Mouse (Mus musculus) intestine, embryonic 16.5 days (tissue): ENCODE results near the gene Plxnc1. TPM values are rescaled to one million over a fixed set of nuclear protein-coding genes. Genes with fewer than 3 reads are reported as not detected.

Experiments
- ATAC-seq: fragments of 200-750 bp; cut with Nextera tagmentation; 2 replicates; pipeline ENCODE4 v1.8.0; 2017; ENCODE audit warnings: moderate TSS enrichment, moderate library complexity
- H3K27ac ChIP-seq: fragments of 300-500 bp; sonication (generic); 2 replicates; pipeline ENCODE4 v1.5.1; 2014; ENCODE audit warnings: mild to moderate bottlenecking, low read length
- H3K27me3 ChIP-seq: fragments of 300-500 bp; sonication (generic); replicated peaks from 2 replicates; pipeline ENCODE4 v1.6.1; 2014; ENCODE audit warnings: low read length, control low read depth, mixed read lengths; ENCODE audit not compliant: control insufficient read depth, insufficient read depth
- H3K36me3 ChIP-seq: fragments of 300-500 bp; sonication (generic); 2 replicates; pipeline ENCODE4 v1.6.1; 2014; ENCODE audit warnings: low read length, control low read depth; ENCODE audit not compliant: control insufficient read depth, insufficient read depth
- H3K4me1 ChIP-seq: fragments of 300-500 bp; sonication (generic); 2 replicates; pipeline ENCODE4 v1.6.1; 2014; ENCODE audit warnings: low read length, control low read depth, mixed read lengths; ENCODE audit not compliant: control insufficient read depth, insufficient read depth
- H3K4me2 ChIP-seq: fragments of 300-500 bp; sonication (generic); 2 replicates; pipeline ENCODE4 v1.6.1; 2014; ENCODE audit warnings: low read depth, low read length, control low read depth
- H3K4me3 ChIP-seq: fragments of 300-500 bp; sonication (generic); 2 replicates; pipeline ENCODE4 v1.5.1; 2014; ENCODE audit warnings: mild to moderate bottlenecking, low read length
- H3K9ac ChIP-seq: fragments of 300-500 bp; sonication (generic); 2 replicates; pipeline ENCODE4 v1.6.1; 2014; ENCODE audit warnings: low read depth, low read length
- H3K9me3 ChIP-seq: fragments of 300-500 bp; sonication (generic); 2 replicates; pipeline ENCODE4 v1.6.1; 2016; ENCODE audit warnings: low read length, control low read depth; ENCODE audit not compliant: control insufficient read depth
- WGBS: fragments of 180-500 bp; shearing (Covaris S2); extraction: QIAGEN DNeasy Blood & Tissue Kit; methylation state at CpG from one replicate; pipeline ENCODE4 v1.1.7; 2014; 5-methylcytosine and 5-hydroxymethylcytosine counted together
- polyA plus RNA-seq: library from polyadenylated mRNA; unstranded; fragments of >200 nt; fragmentation: Nextera tagmentation; extraction: Ambion mirVana; gene quantifications from 2 replicates; pipeline ENCODE4 v1.2.1, GENCODE M21; 2015

Gene Plxnc1
- polyA plus RNA-seq, 1 experiment from 2014 or later: 0.75 TPM

DNA sequence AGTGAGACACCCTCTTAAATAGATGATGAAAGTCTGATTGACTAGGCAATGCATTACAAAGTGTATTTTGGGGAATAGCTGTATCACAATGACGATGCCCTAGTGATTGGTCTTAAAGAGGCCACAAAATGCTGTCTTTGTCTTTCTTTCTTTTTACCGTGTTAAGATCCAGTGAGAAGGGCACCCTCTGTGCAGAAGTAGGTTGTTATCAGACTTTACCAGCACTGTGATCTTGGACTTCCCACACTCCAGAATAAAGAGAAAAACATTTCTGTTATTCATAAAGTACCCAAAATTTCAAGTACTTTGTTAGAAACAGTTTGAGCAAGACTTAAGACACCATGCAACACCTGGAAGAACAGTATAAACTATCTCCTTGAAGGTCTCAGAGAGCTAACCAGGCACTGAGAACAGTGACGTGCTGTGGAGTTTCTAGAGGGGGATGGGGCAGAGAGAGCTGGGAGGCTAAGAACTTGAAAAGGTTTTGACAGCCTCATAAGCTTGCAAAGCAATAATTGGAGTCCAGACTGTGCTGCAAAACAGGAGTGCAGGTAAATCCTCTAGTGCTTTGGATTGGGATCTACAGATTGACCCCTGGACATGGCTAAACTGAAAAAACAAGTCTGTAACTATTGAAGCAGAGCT is 163.9 kb downstream of the Plxnc1 start:
- H3K4me2 ChIP-seq: no peak overlapping the region
- 89% methylated on average over 3 of the region's 3 CpGs for WGBS
- no peaks in the 10 kb centered on the region for H3K27me3 ChIP-seq
- H3K9ac ChIP-seq: no peak overlapping the region
- ATAC-seq: no peak
- no peaks in the 10 kb centered on the region for H3K4me1 ChIP-seq
- no peak overlapping the region for H3K27ac ChIP-seq
- no peak overlapping the region for H3K4me3 ChIP-seq
- no peaks in the 10 kb centered on the region for H3K36me3 ChIP-seq
- H3K9me3 ChIP-seq: no peaks in the 10 kb centered on the region

DNA sequence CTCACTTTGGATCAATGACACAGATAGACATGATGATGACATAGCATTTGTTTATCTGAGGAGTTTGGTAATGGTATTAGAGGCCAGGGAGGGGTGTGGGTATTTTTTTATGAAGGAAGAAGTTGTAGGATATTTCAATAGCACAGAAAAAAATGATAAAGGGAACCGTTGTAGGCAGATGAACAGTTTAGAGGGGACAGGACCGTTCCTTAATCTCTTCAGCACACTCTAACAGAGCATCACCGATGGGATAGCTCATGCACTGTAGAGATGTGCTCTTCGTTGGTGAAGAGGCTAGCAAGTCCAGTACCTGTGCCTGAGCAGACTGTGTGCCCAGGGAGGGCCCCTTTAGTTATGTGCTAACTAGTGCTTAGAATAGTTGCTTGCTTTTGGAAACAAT is 165.3 kb downstream of the Plxnc1 start:
- no peak overlapping the region for H3K4me2 ChIP-seq
- 94% methylated on average over 4 of the region's 4 CpGs for WGBS
- no peak for ATAC-seq
- no peaks in the 10 kb centered on the region for H3K9me3 ChIP-seq
- H3K36me3 ChIP-seq: no peaks in the 10 kb centered on the region
- H3K4me1 ChIP-seq: no peaks in the 10 kb centered on the region
- no peak overlapping the region for H3K9ac ChIP-seq
- no peak overlapping the region for H3K4me3 ChIP-seq
- no peak overlapping the region for H3K27ac ChIP-seq
- H3K27me3 ChIP-seq: no peaks in the 10 kb centered on the region

DNA sequence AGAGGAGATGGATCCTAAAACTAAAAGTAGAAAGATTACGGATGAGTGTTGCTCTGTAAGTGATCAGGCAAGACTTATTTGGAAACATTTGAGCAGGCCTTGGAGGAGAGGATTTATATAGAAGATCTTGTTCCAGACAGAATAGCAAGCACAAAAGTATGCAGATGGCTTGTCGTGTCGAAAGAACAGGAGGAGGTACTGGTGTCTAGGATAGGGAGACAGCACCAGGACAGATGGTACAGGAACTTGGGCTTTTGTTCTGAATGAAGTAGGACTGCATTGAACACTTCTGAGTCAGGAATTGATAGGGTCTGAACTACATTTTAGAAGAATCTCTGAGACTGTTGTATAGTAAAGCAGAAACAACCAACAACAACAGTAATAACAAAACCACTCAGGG is 167.1 kb downstream of the Plxnc1 start:
- no peaks in the 10 kb centered on the region for H3K36me3 ChIP-seq
- H3K4me2 ChIP-seq: no peak overlapping the region
- H3K27ac ChIP-seq: no peak overlapping the region
- WGBS: 89% methylated on average over 3 of the region's 3 CpGs
- H3K9me3 ChIP-seq: no peaks in the 10 kb centered on the region
- no peaks in the 10 kb centered on the region for H3K4me1 ChIP-seq
- H3K9ac ChIP-seq: no peak overlapping the region
- H3K27me3 ChIP-seq: no peaks in the 10 kb centered on the region
- no peak for ATAC-seq
- no peak overlapping the region for H3K4me3 ChIP-seq

DNA sequence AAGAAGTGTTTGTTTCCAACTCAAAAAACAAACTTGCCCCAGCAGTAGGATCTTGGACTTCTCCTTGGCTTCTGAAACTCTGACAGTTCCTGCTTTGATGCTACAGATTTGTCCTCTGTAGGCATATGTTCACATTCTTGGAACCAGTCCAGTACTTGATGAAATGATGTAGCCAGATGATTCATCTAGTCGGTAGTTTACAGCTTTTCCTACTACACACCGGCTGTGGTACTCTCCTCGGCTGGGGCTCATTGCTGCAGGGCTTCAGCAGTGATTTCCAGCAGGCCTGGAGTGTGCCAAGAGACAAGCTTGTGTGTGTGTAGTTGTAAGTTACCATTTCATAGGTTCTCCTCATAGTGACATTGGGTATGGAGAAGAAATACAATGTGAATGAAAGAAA is 173.1 kb downstream of the Plxnc1 start:
- no peak for ATAC-seq
- H3K4me3 ChIP-seq: no peak overlapping the region
- no peak overlapping the region for H3K4me2 ChIP-seq
- H3K9ac ChIP-seq: no peak overlapping the region
- no peaks in the 10 kb centered on the region for H3K27me3 ChIP-seq
- H3K36me3 ChIP-seq: no peaks in the 10 kb centered on the region
- no peak overlapping the region for H3K27ac ChIP-seq
- H3K9me3 ChIP-seq: no peaks in the 10 kb centered on the region
- 35% methylated on average over 3 of the region's 3 CpGs for WGBS
- H3K4me1 ChIP-seq: 0 out of 2 replicates have a peak, but pooled peaks cover 3% of the 10 kb centered on the region

DNA sequence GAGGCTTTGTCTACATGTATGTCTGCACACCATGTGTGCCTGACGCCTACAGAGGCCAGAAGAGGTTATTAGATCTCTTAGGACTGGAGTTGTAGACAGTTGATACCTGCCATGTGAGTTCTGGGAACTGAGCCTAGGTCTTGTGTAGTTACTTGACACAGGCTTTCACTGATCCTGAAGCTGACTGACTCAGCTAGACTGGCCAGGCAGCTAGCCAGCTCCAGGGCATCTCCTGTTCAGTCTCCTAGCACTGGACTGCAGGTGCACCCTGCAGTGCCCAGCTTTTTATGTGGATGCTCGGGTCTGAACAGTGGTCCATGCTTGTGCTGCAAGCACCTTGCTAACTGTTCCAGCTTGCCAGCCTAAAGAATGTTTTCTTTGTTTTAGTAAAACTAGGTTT is 197.6 kb downstream of the Plxnc1 start:
- Histone ChIP-seq H3K27ac (no peak overlapping the region), H3K4me2 (no peak overlapping the region), H3K4me1 (no peaks in the 10 kb centered on the region), H3K36me3 (no peaks in the 10 kb centered on the region), H3K4me3 (no peak overlapping the region), H3K9me3 (no peaks in the 10 kb centered on the region), H3K27me3 (no peaks in the 10 kb centered on the region), H3K9ac (no peak overlapping the region)
- 84% methylated on average over 2 of the region's 2 CpGs for WGBS
- no peak for ATAC-seq

DNA sequence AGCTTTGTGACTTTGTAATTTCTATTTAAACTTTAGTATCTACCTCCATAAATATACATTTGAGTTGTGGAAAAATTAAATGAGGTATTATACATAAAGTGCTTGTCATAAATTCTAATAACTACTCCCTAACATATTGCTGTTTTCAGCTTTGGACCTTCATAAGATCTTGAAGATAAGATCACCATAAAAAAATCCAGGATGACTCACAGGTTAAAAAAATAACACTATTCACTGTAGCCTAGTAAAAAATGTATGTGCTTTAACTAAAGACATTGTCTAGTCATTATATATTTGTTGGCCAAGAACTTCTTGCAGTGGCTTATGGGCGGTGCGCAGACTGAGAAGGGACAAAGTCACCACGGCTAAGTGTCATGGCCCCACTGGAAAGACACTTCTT is 203.2 kb downstream of the Plxnc1 start:
- no peak overlapping the region for H3K27ac ChIP-seq
- H3K4me3 ChIP-seq: no peak overlapping the region
- H3K9me3 ChIP-seq: no peaks in the 10 kb centered on the region
- no peak overlapping the region for H3K4me2 ChIP-seq
- ATAC-seq: no peak
- no peaks in the 10 kb centered on the region for H3K36me3 ChIP-seq
- no peaks in the 10 kb centered on the region for H3K27me3 ChIP-seq
- WGBS: 93% methylated on average over 3 of the region's 3 CpGs
- H3K4me1 ChIP-seq: no peaks in the 10 kb centered on the region
- no peak overlapping the region for H3K9ac ChIP-seq
